Mouse (Mus musculus) bone marrow, adult 2 months (tissue): ENCODE measurements around the gene Bpifc.

Experiments
- CTCF ChIP-seq: fragments of 200-500 bp; IDR thresholded peaks from 2 replicates; pipeline ENCODE4 v1.5.1; 2011; ENCODE audit warnings: low read length, control low read depth; ENCODE audit not compliant: control insufficient read depth, insufficient read depth
- POLR2A ChIP-seq: fragments of 200-500 bp; IDR thresholded peaks from 2 replicates; pipeline ENCODE4 v1.6.1; 2011; ENCODE audit warnings: low read depth, mild to moderate bottlenecking, control low read depth, low read length, borderline replicate concordance; ENCODE audit not compliant: control insufficient read depth

DNA sequence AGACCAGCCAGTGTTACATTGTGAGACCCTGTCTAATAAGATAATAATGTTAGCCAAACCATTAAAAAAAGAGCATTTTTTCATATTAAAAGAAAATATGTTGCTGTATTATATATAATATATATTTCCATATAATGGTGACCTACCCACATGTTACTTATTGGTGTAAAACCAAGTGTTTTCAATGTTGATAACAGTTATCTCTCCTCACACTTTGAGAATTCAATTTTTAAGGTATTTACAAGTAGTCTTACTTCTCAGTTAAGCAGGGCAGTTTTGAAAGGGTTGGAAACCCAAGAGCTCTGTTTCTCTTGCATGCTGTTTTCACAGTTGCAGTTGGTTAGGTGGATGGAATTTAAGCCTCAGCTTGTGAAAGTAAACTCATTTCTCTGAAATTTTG lies 11.5 kb upstream of the Bpifc start:
- TF ChIP-seq POLR2A: no peak
- no peak for TF ChIP-seq CTCF
